Mouse (Mus musculus): ENCODE data around the gene Fdx1.

Gene Fdx1

DNA sequence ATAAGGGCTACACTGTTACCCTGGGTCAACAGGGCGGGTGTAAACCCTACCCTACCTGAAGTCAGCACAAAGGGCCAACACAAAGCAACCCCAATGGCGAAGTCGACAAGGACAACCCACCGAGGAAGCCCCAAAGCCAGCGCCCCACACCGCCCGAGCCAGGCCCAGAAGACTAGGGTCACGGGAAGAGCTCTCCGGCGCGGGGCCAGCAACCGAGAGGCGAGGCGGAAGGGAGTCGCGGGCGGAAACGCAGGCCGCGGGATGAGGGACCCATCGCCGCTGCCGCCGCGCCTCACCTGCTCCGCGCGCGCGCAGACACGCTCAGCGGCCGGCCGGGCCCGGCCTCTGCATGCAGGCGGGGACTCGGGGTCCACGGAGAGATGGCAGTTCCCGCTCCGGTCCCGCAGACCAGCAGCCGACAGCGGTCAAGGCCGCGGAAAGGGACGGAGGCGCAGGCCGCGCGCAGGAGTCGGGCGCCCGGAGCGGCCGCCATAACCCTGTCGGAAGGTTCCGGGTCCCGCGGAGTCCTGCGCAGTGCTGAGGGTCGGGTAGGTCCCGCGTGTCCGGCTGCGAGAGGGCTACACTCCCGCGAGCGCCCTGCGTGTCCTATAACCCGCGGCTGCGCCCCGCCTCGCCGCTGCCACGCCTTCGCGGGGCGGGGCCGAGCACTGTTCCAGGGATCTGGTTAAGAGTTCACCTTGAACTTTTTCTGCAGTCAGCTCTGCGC is at the start of gene Fdx1:
Fdx1 (minus strand) TSS at position 582 of the 727 bp plus-strand sequence.
- DNase-seq: peak; percentile 68

DNA sequence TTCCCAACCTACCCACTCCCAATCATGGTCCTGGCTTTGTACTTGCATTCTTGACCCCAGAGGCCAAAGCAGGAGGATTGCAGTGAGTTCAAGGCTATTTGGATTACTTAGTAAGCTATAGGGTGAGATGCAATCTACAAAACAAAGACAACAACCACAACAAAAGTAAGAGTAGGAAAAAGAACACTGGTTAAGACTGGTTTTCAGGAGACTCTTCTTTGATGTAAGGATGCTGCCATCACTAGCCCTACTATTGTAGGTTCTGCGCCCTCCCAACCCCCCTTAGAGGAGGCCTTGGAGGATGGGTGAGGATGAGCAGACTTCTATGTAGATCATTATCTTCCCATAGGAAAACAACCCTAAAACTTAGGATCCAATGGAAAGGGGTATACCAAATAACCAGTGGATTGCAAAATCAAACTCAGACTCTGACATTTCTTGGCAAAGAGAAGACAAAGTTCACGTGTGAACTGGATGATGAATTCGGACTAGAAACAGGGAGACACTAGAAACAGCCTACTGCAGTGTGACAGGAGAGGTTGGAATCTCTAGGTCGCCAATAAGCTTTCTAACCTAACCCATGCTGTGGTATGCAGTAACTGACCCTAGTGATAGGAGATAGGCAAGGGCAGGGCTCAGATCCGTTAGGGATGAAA is 49.6 kb upstream of the Fdx1 start:
- no peak for DNase-seq

DNA sequence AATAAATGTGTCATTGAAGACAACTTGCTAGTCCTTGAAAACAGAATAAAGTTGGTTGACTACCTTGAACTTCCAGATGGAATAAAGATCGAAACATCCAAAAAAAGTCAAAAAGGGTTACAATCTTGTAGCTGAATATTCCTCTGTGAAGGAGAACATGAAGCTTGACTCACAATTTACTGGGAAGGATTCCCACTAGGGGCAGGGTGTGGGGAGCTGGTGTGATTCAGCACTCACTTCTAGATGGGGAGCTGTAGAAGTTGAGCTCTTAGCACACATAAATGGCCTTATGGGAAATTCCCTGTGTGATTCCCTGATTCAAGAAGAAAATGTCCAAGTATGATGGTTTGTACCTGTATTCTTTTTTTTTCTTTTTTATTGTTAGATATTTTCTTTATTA is 49.0 kb upstream of the Fdx1 start:
- peak; percentile 41 for DNase-seq

DNA sequence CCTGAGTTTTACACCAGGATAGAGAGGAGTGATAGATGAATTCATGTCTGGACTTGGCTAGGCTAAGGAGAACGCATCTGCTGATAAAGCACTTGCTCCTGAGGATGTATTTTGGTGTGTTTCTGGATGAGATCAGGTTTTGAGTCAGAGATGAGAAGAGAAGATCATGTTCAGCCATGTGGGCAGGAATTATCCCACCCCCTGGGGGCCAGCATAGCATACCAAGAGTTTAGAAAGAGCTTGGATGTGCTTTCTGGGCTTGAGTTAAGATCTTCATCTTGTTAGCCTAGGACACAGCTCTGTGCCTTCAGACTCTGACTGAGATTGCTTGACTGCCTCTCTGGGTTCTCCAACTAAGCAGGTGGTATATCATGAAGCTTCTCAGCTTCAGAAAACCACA is 45.2 kb upstream of the Fdx1 start:
- no peak for DNase-seq

DNA sequence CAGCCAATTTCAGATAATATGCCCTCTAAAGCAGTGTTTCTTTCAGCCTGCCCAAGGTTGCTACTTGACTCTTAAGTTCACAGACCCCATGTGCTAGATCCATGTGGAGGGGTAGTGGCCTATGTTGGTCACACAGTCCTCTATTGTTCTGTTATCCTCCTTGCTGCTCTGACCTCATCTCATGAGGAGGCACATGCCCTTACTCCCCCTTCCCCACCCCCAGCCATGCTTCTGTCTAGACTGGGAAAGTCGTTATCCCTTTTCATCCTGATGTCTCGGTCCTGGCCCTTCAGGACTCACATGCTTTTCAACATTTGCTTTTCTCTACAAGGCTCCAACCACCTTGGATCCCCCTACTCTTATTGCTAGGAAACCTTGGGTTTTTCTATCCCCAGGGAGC is 44.0 kb upstream of the Fdx1 start:
- no peak for DNase-seq

DNA sequence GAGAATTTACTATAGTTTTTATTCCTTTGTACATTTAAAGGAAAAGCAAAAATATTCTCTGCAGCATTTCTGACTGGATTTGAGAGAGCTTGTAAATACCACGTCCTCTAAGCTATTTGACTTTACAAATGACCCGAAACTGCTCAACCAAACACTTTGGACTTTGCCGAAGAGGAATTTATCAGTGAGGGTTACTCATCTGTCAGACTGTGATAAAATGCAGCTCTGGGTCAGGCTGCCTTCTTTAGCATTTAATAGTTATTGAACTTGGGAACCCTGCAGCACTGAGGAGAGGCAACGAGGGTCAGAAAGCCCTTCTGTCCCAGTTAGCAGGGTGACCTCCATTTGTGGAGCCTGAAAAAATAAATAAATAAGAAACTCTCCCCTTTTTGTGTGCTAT is 40.1 kb upstream of the Fdx1 start:
- DNase-seq: no peak

DNA sequence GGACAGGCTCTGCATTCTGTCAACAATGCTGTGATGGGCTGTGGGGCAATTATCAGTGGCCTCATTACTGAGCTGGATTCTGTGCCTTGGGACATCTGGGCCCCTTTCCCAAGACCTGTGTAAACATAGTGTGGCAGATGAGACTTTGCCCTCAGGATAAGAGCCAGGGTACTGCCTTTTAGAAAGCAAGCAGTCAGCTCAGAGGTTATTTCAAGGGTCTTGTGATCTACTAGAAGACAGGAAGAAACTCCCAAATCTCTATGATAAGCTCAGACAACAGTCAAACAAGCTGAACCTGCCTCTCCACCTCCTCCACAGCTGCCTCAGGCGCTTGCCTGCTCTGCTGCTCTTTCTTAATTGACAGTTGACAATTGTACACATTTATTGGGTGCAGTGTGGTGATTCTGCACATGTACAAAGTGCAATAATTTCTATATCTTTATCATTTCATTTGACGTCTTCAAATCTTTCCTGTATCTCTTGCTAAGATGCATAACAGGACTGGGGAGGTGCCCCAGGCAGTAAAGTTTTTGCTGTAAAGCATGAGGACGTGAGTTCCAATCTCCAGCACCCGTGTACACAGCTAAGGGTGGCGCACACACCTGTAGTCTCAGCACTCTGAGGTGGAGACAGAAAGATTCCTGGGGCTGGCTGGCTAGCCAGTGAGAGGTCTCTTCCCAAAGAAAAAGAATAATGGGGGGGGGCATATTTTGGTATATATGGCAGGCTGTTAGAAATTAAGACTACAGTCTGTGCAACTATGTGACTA is 32.2 kb upstream of the Fdx1 start:
- DNase-seq: no peak

DNA sequence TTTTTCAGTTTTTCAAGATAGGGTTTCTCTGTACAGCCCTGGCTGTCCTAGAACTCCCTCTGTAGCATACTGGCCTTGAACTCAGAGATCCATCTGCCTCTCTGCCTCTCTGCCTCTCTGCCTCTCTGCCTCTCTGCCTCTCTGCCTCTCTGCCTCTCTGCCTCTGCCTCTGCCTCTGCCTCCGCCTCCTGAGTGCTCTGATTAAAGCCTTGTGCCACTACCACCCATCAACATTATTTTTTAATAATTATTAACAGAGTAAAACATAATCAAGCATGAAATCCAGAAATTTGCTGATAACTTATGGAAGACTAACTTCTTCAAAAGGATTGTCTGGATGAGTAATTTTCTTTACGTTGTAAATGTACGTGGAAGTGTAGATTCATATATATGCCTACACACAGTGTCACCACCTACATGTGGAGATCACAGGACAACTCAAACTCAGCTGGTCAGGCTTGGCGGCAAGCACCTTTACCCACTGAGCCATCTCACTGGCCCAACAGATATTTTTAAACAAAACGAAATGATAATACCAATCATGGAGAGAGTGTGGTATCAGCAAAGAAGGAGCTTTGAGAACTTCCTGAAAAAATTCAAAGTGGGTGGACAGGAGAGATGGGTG is 31.4 kb upstream of the Fdx1 start:
- DNase-seq: no peak

DNA sequence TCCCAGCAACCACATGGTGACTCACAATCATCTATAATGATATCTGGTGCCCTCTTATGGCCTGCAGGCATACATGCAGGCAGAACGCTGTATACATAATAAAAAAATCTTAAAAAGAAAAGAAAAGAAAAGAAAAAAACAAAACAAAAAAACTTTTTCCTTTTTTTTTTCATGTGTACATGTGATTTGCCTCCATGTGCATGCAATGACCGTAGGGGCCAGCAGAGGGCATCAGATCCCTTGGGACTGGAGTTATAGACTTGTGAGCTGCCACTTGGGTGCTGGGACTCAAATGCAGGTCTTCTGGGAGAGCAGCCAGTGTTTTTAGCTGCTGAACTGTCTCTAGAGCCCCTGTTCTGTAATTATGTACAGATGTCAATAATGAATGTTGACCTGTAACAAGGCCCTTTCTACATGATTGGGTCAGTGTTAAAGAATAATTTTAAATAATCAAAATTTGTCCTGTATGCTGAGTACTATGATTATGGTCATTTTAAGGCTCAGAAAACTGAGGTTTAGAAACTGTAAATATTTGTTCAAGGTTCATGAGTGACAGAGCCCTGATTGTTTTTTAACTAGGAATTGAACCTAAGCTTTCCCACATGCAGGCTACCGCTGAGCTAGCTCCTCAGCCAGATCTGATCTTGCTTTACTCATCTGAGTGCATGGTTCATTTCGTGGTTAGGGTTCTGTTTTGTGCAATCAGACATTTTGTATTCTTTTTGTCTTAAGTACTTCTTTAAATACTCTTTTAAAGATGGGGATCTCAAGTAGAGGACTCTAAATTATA is 30.3 kb upstream of the Fdx1 start:
- no peak for DNase-seq

DNA sequence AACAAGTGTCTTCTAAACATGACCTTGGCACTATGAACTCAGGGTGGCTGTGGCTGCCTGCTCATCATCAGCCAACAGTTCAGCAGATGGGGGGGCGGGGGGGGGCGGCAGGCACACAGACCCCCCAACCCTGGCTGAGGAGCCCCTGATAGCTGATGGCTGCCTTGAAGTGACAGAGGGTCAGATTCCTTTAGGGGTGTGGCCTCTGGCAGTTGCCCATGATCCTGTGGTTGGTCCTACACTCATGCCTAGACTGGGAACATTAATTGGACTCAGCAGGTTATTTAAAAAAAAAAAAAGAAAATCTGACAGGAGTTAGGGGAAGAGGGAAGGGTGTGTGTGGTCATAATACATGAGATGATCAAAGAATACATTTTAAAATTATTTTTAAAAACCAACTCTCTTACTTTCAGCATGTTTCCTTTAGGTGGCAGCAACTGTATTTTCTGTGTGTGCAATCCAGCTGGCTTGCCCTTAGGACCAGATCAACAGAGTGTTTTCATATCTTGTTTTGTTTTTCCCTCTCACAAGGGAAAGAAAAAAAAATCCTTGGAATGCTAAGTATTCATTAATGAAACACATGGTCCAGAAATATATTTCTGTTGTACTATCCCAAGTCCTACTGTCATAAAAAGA is 28.0 kb upstream of the Fdx1 start:
- DNase-seq: no peak

DNA sequence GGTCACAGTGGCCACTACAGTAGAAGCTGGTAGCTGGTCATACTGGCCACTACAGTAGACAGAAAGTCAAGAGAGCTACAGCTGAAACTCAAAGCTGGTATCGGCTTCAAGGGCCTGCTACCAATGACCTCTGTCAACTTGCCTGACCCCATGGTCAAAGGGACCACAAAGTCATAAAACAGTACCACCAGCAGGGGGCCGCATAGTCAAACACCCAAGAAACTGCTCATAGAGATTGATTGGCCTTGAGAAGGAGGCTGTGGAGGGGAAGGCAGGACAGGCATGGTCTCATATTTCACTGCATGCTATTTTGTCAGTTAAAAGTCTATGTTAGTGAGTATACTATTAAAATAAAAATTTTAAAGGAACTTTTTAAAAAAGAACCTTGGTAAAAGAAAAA is 27.5 kb upstream of the Fdx1 start:
- DNase-seq: no peak

DNA sequence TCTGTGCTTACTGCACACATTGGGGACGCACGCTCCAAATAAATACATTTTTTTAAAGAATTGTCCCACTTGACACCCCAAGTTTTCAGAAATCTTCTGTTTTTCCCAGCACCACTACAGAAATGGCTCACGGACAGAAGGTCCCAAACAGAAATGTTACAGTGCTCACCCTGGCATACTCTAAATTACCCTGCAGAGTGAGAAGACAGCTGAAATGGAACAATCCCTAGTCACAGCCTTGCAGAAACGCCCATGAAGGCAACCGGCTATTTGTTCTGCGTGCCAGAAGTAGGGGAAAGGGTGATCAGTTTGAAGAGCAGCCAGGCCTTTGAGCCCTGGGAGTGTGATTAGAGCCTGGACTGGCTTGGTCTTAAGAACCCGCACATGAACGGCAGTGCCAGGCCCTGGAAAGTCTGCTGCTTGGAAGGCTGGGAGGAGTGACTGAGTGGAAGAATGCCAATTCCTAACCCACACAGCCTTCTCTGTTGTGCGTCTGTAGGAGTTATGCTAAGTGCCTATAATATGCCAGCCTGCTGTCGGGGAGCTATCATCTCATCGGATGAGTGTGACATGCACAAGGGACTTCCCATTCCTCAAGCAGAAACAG is 22.2 kb upstream of the Fdx1 start:
- peak; percentile 80 for DNase-seq

DNA sequence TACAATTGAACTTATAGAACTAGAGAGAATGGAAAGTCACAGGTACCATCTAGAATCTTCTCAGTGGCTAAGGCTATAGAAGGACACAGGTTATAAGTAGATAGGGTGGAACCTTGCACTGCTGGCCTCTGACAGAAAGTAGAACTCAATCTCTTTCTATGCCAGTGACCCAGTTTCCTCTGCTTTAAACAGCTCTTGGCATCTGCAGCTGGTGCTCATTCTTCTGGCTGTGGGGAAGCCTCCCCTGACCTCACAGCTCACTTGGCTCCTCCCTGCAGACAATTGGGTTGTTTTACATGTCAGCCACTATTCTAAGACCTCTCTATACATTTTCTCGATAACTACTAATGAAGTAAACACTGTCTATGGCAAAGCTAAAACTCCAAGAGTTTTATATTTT is 17.8 kb upstream of the Fdx1 start:
- no peak for DNase-seq

DNA sequence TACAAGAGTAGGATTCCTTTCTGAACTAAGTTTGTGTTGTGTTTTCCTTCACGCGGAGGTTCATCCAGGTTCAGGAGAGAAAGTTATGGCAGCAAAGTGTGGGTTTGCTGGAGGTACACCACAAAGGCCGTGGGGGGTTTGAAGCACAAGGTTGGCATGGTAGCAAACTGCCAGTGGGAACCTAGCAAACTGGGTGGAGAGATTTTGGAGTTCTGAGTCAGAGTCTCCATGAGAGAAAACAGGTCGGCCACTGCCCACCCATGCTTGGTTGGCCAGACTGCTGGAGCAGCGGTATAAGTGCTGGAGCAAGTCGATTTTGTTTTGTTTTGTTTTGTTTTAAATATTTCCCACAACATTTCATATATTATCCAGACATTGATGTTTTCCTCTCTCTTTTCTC is 15.9 kb upstream of the Fdx1 start:
- no peak for DNase-seq

DNA sequence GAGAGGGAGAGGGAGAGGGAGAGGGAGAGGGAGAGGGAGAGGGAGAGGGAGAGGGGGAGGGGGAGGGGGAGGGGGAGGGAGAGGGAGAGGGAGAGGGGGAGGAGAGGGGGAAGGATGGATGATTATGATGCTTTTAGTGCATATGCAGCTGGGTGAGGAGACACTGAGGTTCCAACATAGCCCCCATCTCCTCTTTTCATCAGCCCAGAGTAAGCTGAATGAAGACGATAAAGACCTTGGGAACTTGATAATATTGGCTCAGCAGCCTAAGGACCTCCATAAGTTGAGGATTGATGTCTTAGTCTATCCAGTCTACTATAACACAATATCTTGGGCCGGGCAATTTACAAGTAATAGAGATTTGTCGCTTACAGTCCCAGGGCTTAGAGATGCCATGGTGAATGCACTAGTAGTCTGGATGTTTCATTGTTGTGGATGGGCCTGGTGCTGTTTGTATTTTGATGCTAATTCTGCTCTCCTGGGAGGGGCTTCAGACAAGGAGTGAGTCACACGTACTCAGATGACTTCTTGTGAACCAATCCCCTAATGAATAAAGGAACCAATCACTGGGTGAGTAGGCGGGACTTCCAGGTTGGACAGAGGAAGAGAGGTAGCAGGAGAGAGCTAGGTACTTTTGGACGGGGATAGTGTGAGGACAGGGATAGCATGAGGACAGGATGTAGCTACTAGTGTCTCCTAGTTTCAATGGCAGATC is 15.3 kb upstream of the Fdx1 start:
- DNase-seq: no peak

DNA sequence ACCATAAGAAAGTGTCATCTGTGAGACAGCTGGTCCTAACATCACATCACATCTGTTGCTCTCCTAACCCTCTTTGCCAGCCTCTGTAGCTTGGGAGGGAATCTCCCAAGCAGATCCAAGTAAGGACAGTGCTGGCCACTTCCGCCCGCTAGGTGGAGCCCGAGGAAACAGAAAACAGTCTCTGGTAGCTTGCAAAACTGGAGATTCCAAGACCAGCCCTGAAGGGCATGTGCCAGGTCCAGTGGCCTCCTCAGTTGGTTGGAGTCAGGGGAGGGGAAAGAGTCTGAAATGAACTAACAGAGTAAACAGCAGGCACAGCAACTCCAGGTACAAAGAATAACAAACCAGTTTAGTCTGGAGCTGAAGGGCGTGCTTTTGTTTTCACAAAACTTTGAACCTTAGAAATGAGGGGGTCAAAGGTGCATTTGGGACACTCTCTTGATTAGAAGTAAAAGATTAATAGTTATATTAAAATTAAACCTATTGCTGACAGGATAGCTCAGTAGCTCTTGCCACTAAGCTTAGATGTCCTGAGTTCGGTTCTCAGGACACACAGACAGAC is 14.2 kb upstream of the Fdx1 start:
- DNase-seq: peak; percentile 79

DNA sequence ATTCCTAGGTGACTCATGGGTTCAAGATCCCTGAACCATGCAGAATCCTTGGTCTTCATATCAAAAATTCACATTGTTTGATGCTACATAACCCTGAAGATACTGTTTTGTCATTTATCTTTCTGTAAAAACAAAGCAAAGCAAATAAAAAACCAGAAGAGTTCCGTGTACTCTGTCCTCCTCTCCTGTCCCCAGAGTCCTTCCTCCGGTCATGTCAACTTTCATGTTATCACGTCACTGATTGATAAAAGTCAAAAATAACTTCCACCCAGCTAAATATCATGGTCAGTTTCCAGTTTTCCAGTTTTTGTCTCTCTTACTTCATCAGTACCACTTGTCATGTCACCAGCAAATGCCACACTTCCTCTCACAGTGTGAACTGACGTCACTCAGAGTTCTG is 11.5 kb upstream of the Fdx1 start:
- no peak for DNase-seq

DNA sequence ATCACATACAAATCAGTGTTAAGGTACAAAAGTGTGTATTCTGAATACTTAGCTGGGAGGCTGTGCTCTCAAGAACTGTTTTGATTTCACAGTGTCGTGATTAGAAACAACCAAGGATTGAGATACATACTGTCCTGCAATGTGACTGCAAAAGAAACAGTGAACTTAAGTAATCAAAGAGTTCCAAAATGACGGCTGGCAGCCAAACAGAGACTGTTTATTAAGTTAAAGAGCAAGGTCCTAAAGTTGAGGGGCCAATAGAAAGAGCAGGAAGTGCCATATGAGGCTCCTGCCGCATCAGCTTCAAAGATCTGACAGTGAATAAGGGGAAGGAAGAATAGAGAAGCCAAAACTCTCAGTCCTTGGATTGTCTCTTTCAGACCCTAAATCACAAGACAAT is 10.5 kb upstream of the Fdx1 start:
- no peak for DNase-seq

DNA sequence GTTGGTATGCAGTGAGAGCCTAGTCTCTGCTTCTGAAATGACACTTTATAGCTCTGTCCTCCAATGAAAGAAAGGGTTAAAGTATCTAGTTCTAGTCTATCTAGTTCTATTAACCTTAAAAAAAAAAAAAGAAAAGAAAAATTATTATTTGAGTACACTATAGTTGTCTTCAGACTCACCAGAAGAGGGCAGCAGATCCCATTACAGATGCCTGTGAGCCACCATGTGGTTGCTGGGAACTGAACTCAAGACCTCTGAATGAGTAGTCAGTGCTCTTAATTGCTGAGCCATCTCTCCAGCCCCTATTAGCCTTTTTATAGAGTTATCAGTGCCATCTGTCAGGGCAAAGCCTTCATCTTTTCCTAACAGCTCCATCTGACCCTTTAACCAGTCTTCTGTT is 3.0 kb upstream of the Fdx1 start:
- no peak for DNase-seq

DNA sequence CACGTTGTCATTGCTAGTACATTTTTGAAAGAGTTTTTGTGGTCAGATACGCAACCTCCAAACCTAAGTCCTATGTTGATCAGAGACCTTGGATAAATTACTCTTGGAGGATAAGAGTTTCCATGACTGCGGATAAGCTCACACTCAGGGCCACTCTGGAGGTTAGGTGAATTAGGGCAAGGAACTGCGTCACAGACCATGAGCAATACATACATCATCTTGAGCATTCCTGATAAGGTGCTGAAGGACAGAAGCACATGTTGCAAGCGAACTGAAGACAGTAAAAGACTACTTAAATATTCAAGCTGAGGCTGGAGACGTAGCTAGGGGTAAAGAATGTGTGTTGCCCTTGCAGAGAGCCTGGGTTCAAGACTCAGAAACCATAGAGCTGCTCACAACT is 754 bp upstream of the Fdx1 start:
- DNase-seq: no peak
